Mouse (Mus musculus) liver, postnatal 0 days (tissue): ENCODE results near the gene Ppara.

Experiments
- CTCF ChIP-seq: sonication (generic); IDR thresholded peaks from 2 replicates; pipeline ENCODE4 v1.5.1; 2016; ENCODE audit warnings: antibody characterized with exemption, low read depth
- EP300 ChIP-seq: IDR thresholded peaks from 2 replicates; pipeline ENCODE4 v1.6.1; 2016; ENCODE audit warnings: antibody characterized with exemption, low read depth, mild to moderate bottlenecking

DNA sequence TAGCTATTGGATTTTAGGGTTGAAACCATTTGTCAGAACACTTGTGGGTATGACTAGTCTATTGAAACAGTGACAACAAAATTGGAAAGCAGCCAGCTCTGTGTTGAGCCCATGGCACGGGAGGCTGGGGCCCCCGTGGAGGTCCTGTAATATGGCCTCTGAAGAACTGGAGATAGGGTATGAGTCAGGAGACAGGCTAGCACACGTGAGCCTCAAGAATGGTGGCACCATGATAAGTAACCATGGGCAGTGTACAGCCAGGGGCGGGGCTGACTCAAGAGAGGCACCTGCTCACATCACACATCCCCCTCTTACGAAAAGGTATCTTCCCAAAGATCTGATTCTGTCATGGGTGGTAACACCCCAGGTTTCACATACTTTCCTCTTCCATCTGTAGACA lies 51.9 kb downstream of the Ppara start:
- TF ChIP-seq CTCF (no peak), EP300 (no peak)
